Mouse (Mus musculus) embryonic facial prominence, embryonic 12.5 days (tissue): ENCODE data around the gene Kidins220. TPM values are rescaled to one million over a fixed set of nuclear protein-coding genes. Genes with fewer than 3 reads are reported as not detected.

Source experiments
- ATAC-seq: fragments of 200-750 bp; cut with Nextera tagmentation; 2 replicates; pipeline ENCODE4 v1.8.0; 2017; ENCODE audit not compliant: insufficient number of reproducible peaks, insufficient read depth, low FRiP score, low TSS enrichment
- H3K27ac ChIP-seq: fragments of 300-500 bp; sonication (generic); 2 replicates; pipeline ENCODE4 v1.5.1; 2016; ENCODE audit warnings: mild to moderate bottlenecking
- H3K27me3 ChIP-seq: fragments of 300-500 bp; sonication (generic); 2 replicates; pipeline ENCODE4 v1.6.1; 2016; ENCODE audit warnings: mild to moderate bottlenecking, moderate library complexity
- H3K36me3 ChIP-seq: fragments of 300-500 bp; sonication (generic); 2 replicates; pipeline ENCODE4 v1.6.1; 2016; ENCODE audit warnings: mild to moderate bottlenecking
- H3K4me1 ChIP-seq: fragments of 300-500 bp; sonication (generic); 2 replicates; pipeline ENCODE4 v1.6.1; 2016
- H3K4me2 ChIP-seq: fragments of 300-500 bp; sonication (generic); replicated peaks from 2 replicates; pipeline ENCODE4 v1.6.1; 2016; ENCODE audit warnings: mild to moderate bottlenecking, moderate library complexity
- H3K4me3 ChIP-seq: fragments of 300-500 bp; sonication (generic); 2 replicates; pipeline ENCODE4 v1.5.1; 2016; ENCODE audit warnings: mild to moderate bottlenecking
- H3K9ac ChIP-seq: fragments of 300-500 bp; sonication (generic); 2 replicates; pipeline ENCODE4 v1.6.1; 2016; ENCODE audit warnings: mild to moderate bottlenecking, moderate library complexity
- H3K9me3 ChIP-seq: fragments of 300-500 bp; sonication (generic); 2 replicates; pipeline ENCODE4 v1.6.1; 2016; ENCODE audit warnings: mild to moderate bottlenecking, moderate library complexity
- whole genome bisulfite sequencing: fragments of 180-500 bp; shearing (Covaris S2); methylation state at CpG from one replicate; pipeline ENCODE4 v1.1.7; 2016; 5-methylcytosine and 5-hydroxymethylcytosine counted together
- polyA plus RNA-seq: library from polyadenylated mRNA; unstranded; fragments of >200 nt; fragmentation: Nextera tagmentation; extraction: Ambion mirVana; gene quantifications from 2 replicates; pipeline ENCODE4 v1.2.1, GENCODE M21; 2016

Kidins220 gene
- polyA plus RNA-seq, 1 experiment from 2014 or later = 31.8 TPM

DNA sequence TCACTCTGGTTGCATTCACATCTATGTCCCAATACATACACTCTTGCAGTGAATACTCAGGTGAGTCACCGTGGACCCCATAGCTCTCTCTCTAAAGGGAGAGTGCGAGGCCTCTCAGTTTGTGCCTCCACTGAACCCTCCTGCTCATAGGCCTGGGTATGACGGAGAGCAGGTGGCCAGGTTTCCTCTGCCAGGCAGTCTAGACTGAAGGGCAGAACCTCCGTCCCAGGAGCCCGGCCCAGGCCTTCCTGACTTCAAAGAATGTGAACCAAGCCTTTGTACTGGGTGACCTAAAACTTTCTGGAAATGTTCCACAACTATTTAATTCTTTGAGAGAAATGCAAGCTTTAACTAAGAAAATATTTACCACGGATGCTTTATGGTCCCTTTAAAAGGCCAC, 129.2 kb downstream of the Kidins220 start:
- H3K4me2 ChIP-seq = no peak overlapping the region
- peaks cover 11% of the 10 kb centered on the region for H3K4me1 ChIP-seq
- no peak overlapping the region for H3K27ac ChIP-seq
- H3K27me3 ChIP-seq = no peaks in the 10 kb centered on the region
- ATAC-seq = no peak
- WGBS = 66% methylated on average over 6 of the region's 6 CpGs
- no peaks in the 10 kb centered on the region for H3K36me3 ChIP-seq
- no peak overlapping the region for H3K9ac ChIP-seq
- no peak overlapping the region for H3K4me3 ChIP-seq
- H3K9me3 ChIP-seq = no peaks in the 10 kb centered on the region

DNA sequence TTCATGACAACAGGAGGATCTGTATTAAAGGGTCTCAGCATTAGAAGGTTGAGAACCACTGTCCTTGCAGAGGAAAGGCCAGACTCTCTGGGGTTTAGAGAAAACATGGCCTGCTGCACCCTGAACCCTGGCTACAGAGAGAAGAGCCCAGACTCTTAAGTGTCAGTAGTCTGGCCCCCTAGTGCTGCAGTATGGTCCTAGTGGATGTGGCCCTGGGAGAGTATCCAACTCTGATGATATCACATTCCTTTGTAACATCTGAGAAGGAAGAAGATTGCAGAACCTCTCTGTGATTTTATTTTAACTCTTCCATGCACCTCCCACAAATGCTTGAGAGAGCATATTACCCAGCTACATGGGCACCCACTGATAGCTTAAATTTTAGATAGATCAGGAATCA, 129.8 kb downstream of the Kidins220 start:
- Histone ChIP-seq H3K27ac (no peak overlapping the region), H3K4me1 (peaks cover 11% of the 10 kb centered on the region), H3K36me3 (no peaks in the 10 kb centered on the region), H3K27me3 (no peaks in the 10 kb centered on the region), H3K4me3 (no peak overlapping the region), H3K9ac (no peak overlapping the region), H3K9me3 (no peaks in the 10 kb centered on the region), H3K4me2 (no peak overlapping the region)
- ATAC-seq = no peak

DNA sequence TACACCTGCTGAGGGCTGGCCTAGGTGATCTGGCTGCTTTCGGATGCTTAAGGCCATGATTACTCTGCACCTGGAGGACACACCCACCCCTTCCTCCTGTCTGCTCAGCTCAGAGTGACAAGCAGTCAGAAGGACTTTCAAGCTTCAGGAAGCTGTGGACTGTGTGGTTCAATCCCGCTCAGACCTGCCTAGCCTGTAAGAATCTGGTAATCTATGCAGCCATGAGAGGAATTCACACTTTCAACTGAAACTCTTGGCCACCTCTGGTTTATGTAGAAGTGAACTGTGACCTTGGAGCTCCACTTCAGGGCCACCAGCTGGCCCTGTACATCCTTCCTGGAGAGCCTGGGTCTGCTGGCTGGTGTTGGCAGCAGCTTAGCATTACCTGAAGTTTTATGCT, 134.1 kb downstream of the Kidins220 start:
- H3K4me3 ChIP-seq = no peak overlapping the region
- ATAC-seq = no peak; the same call in 1 of the 2 replicates
- peaks cover 3% of the 10 kb centered on the region; the same call in 1 of the 2 replicates for H3K4me1 ChIP-seq
- no peak overlapping the region for H3K9ac ChIP-seq
- 56% methylated on average over 2 of the region's 2 CpGs for WGBS
- no peaks in the 10 kb centered on the region for H3K9me3 ChIP-seq
- H3K36me3 ChIP-seq = no peaks in the 10 kb centered on the region
- no peak overlapping the region for H3K4me2 ChIP-seq
- no peaks in the 10 kb centered on the region for H3K27me3 ChIP-seq
- H3K27ac ChIP-seq = no peak overlapping the region

DNA sequence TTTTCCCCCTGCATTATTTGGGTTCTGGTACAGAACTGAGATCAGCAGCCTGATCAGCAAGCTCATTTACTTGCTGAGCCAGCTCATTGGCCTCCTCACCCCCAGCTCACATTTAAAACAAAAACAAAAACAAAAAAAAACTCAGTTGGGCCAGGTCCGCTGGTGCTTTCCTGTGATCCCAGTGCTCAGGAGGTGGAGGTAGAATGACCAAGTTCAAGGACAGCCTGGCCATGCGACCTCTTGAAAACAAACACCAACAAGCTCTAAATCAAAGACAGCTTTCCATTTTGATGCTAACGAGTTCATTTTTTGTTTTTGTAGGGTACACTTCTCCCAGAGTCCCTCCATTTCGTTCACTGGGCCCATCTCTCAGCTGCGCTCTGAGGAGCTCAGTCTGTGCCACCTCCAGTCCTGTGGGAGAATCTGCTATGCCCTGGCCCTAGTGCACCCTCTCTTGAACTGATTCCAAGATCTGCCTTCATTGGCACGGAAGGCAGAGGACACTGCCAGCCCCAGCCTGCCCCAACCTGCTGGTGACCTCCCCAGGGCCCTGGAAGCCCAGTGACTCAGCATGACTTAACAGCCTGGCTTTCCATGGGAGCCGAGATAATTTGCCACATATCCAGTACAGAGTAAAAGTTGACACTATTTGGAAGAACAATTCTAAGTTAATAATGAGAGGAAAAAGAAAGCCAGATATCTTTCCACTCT, 135.4 kb downstream of the Kidins220 start:
- ATAC-seq = no peak
- 65% methylated on average over 7 of the region's 7 CpGs for WGBS
- Histone ChIP-seq H3K4me3 (no peak overlapping the region), H3K4me1 (peaks cover 3% of the 10 kb centered on the region; the same call in 1 of the 2 replicates), H3K27ac (no peak overlapping the region), H3K9ac (no peak overlapping the region), H3K36me3 (no peaks in the 10 kb centered on the region), H3K4me2 (no peak overlapping the region), H3K27me3 (no peaks in the 10 kb centered on the region), H3K9me3 (no peaks in the 10 kb centered on the region)

DNA sequence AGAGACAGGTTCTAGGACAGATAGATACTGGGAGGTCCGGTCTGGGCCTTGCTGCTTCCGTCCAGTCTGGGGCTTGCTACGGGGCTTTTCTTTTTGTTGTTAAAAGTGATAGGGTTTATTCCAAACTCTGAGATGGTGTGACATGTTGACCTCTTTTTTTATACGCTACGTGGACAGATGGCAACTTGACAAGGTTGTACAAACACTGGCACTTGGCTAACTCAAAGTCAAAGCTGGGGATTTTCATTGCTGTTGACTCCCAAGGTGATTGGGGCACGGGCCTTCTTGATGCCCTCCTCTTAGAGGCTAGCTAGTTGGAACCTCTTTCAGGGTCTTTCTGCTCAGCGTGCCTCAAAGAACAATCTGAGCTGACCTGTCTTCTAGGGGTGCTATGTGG, 136.0 kb downstream of the Kidins220 start:
- Histone ChIP-seq H3K4me2 (no peak overlapping the region), H3K36me3 (no peaks in the 10 kb centered on the region), H3K4me1 (peaks cover 3% of the 10 kb centered on the region; the same call in 1 of the 2 replicates), H3K4me3 (no peak overlapping the region), H3K27me3 (no peaks in the 10 kb centered on the region), H3K27ac (no peak overlapping the region), H3K9ac (no peak overlapping the region), H3K9me3 (no peaks in the 10 kb centered on the region)
- no peak for ATAC-seq
- 83% methylated on average over 7 of the region's 7 CpGs for WGBS

Other genes starting within 250 kb of the Kidins220 start
- gene Mboat2, start 144.0 kb upstream of the Kidins220 start, polyA plus RNA-seq = 52.3 and 53.3 TPM in 2 replicates
- 448 and 458 TPM in 2 replicates for gene Id2, start 122.2 kb downstream of the Kidins220 start, polyA plus RNA-seq